Mouse (Mus musculus): Measurements from ENCODE around the gene Erv3. TPM values are rescaled to one million over a fixed set of nuclear protein-coding genes. Genes with fewer than 3 reads are reported as not detected.
A peak's percentile ranks its signal among the peaks of the same experiment; 100 is the strongest.

Gene Erv3
- polyA plus RNA-seq, 1 experiment from 2014 or later, result not detected

- Histone ChIP-seq H3K9me3 (ENCODE audit: control insufficient read depth, low read length) (no peaks in the 10 kb centered on the region), H3K4me2 (ENCODE audit: low read depth, severe bottlenecking) (no peak overlapping the region), H3K4me3 (ENCODE audit: low read depth, low read length) (no peak overlapping the region), H3K27ac (replicated peaks; ENCODE audit: low read depth, low read length) (no peak overlapping the region), H3K36me3 (ENCODE audit: control insufficient read depth, insufficient read depth, low read length) (no peaks in the 10 kb centered on the region), H3K27me3 (ENCODE audit: control insufficient read depth, insufficient read depth, low read length) (no peaks in the 10 kb centered on the region), H3K9ac (ENCODE audit: low read length) (no peak overlapping the region), H3K4me1 (ENCODE audit: control insufficient read depth, insufficient read depth, low read length) (0 out of 2 replicates have a peak, but pooled peaks cover 4% of the 10 kb centered on the region)
- WGBS, result 19% methylated on average over 23 of the region's 23 CpGs
- DNase-seq (ENCODE audit: low spot score), result peak; percentile 91
- 0 out of 2 replicates have a peak, but pooled peaks have one; percentile 57 for ATAC-seq (ENCODE audit: insufficient number of reproducible peaks, low FRiP score, low TSS enrichment, low read depth)
Measured at GRCm38 (mm10) chr2:131812480-131813137, 46.9 kb downstream of the Erv3 start.

- H3K4me3 ChIP-seq (ENCODE audit: low read depth, low read length), result no peak overlapping the region
- H3K27me3 ChIP-seq (ENCODE audit: control insufficient read depth, insufficient read depth, low read length), result no peaks in the 10 kb centered on the region
- no peak overlapping the region for H3K9ac ChIP-seq (ENCODE audit: low read length)
- ATAC-seq (ENCODE audit: insufficient number of reproducible peaks, low FRiP score, low TSS enrichment, low read depth) (no peak), DNase-seq (ENCODE audit: low spot score) (no peak)
- H3K9me3 ChIP-seq (ENCODE audit: control insufficient read depth, low read length), result no peaks in the 10 kb centered on the region
- no peak overlapping the region for H3K4me2 ChIP-seq (ENCODE audit: low read depth, severe bottlenecking)
- 82% methylated on average over 2 of the region's 2 CpGs for WGBS
- 0 out of 2 replicates have a peak, but pooled peaks cover 4% of the 10 kb centered on the region for H3K4me1 ChIP-seq (ENCODE audit: control insufficient read depth, insufficient read depth, low read length)
- H3K36me3 ChIP-seq (ENCODE audit: control insufficient read depth, insufficient read depth, low read length), result no peaks in the 10 kb centered on the region
- no peak overlapping the region for H3K27ac ChIP-seq (replicated peaks; ENCODE audit: low read depth, low read length)
Measured at GRCm38 (mm10) chr2:131811607-131812006, 47.9 kb downstream of the Erv3 start.

DNA sequence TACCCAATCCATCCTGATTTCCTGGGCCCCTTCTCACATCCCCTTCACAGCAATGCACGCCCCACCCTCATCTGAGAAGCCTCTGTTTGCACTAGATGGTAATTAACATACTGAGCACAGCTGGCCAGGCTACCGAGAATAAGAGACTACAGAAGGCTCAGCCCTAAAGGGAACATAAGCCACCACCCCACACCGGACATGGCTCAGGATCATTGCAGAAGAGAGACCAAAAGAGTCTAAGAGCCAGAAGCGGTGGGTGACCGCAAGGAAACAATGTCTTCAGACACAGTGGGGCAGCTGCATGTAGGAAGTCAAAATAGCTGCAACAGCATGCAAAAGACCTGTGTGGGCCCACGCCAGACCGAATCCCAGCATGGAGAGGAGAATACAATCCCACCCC, 50.7 kb downstream of the Erv3 start:
- H3K4me1 ChIP-seq (ENCODE audit: control insufficient read depth, insufficient read depth, low read length), result 0 out of 2 replicates have a peak, but pooled peaks cover 4% of the 10 kb centered on the region
- H3K9me3 ChIP-seq (ENCODE audit: control insufficient read depth, low read length), result no peaks in the 10 kb centered on the region
- H3K4me3 ChIP-seq (ENCODE audit: low read depth, low read length), result no peak overlapping the region
- H3K4me2 ChIP-seq (ENCODE audit: low read depth, severe bottlenecking), result no peak overlapping the region
- no peaks in the 10 kb centered on the region for H3K27me3 ChIP-seq (ENCODE audit: control insufficient read depth, insufficient read depth, low read length)
- DNase-seq (ENCODE audit: low spot score) (peak; percentile 23), ATAC-seq (ENCODE audit: insufficient number of reproducible peaks, low FRiP score, low TSS enrichment, low read depth) (no peak)
- WGBS, result 47% methylated on average over 7 of the region's 7 CpGs
- no peak overlapping the region for H3K27ac ChIP-seq (replicated peaks; ENCODE audit: low read depth, low read length)
- no peaks in the 10 kb centered on the region for H3K36me3 ChIP-seq (ENCODE audit: control insufficient read depth, insufficient read depth, low read length)
- H3K9ac ChIP-seq (ENCODE audit: low read length), result no peak overlapping the region

DNA sequence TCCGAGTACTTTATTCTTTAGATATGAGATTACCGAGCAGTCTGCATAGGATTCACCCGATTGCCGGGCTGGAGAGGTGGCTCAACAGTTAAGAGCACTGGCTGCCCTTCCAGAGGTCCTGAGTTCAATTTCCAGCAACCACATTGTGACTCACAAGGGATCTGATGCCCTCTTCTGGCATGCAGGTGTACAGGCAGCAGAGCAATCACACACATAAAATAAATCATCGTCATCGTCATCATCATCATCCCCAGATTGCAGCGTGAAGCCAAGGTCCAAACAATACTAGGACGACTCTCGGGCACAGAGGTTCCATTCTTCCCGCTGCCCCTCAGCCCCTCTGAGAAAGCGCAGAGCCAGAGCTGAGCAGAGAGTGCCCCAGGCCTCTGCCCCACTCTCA, 51.9 kb downstream of the Erv3 start:
- H3K4me2 ChIP-seq (ENCODE audit: low read depth, severe bottlenecking), result peak overlapping the region; percentile 7; the same call in 1 of the 2 replicates
- no peaks in the 10 kb centered on the region for H3K27me3 ChIP-seq (ENCODE audit: control insufficient read depth, insufficient read depth, low read length)
- H3K4me1 ChIP-seq (ENCODE audit: control insufficient read depth, insufficient read depth, low read length), result 0 out of 2 replicates have a peak, but pooled peaks cover 4% of the 10 kb centered on the region
- no peak for DNase-seq (ENCODE audit: low spot score)
- no peaks in the 10 kb centered on the region for H3K36me3 ChIP-seq (ENCODE audit: control insufficient read depth, insufficient read depth, low read length)
- H3K9me3 ChIP-seq (ENCODE audit: control insufficient read depth, low read length), result no peaks in the 10 kb centered on the region
- H3K4me3 ChIP-seq (ENCODE audit: low read depth, low read length), result no peak overlapping the region
- no peak overlapping the region for H3K9ac ChIP-seq (ENCODE audit: low read length)
- ATAC-seq (ENCODE audit: insufficient number of reproducible peaks, low FRiP score, low TSS enrichment, low read depth), result no peak
- WGBS, result 73% methylated on average over 11 of the region's 11 CpGs
- no peak overlapping the region for H3K27ac ChIP-seq (replicated peaks; ENCODE audit: low read depth, low read length)

GRCm38 (mm10) chr2:131806863-131807262, 52.7 kb downstream of the Erv3 start:
- no peak overlapping the region for H3K4me2 ChIP-seq (ENCODE audit: low read depth, severe bottlenecking)
- H3K9ac ChIP-seq (ENCODE audit: low read length), result no peak overlapping the region
- H3K27me3 ChIP-seq (ENCODE audit: control insufficient read depth, insufficient read depth, low read length), result no peaks in the 10 kb centered on the region
- ATAC-seq (ENCODE audit: insufficient number of reproducible peaks, low FRiP score, low TSS enrichment, low read depth) (no peak), DNase-seq (ENCODE audit: low spot score) (peak; percentile 18)
- no peaks in the 10 kb centered on the region for H3K9me3 ChIP-seq (ENCODE audit: control insufficient read depth, low read length)
- H3K4me3 ChIP-seq (ENCODE audit: low read depth, low read length), result no peak overlapping the region
- 71% methylated on average over 7 of the region's 7 CpGs for WGBS
- H3K27ac ChIP-seq (replicated peaks; ENCODE audit: low read depth, low read length), result no peak overlapping the region
- 0 out of 2 replicates have a peak, but pooled peaks cover 4% of the 10 kb centered on the region for H3K4me1 ChIP-seq (ENCODE audit: control insufficient read depth, insufficient read depth, low read length)
- no peaks in the 10 kb centered on the region for H3K36me3 ChIP-seq (ENCODE audit: control insufficient read depth, insufficient read depth, low read length)

GRCm38 (mm10) chr2:131805306-131805705, 54.2 kb downstream of the Erv3 start:
- Histone ChIP-seq H3K4me3 (ENCODE audit: low read depth, low read length) (no peak overlapping the region), H3K9ac (ENCODE audit: low read length) (no peak overlapping the region), H3K36me3 (ENCODE audit: control insufficient read depth, insufficient read depth, low read length) (no peaks in the 10 kb centered on the region), H3K4me1 (ENCODE audit: control insufficient read depth, insufficient read depth, low read length) (0 out of 2 replicates have a peak, but pooled peaks cover 4% of the 10 kb centered on the region), H3K27ac (replicated peaks; ENCODE audit: low read depth, low read length) (no peak overlapping the region), H3K4me2 (ENCODE audit: low read depth, severe bottlenecking) (no peak overlapping the region), H3K27me3 (ENCODE audit: control insufficient read depth, insufficient read depth, low read length) (no peaks in the 10 kb centered on the region), H3K9me3 (ENCODE audit: control insufficient read depth, low read length) (no peaks in the 10 kb centered on the region)
- DNase-seq (ENCODE audit: low spot score), result peak; percentile 15
- WGBS, result 82% methylated on average over 1 of the region's 1 CpGs
- ATAC-seq (ENCODE audit: insufficient number of reproducible peaks, low FRiP score, low TSS enrichment, low read depth), result no peak

GRCm38 (mm10) chr2:131803801-131804200, 55.7 kb downstream of the Erv3 start:
- H3K4me1 ChIP-seq (ENCODE audit: control insufficient read depth, insufficient read depth, low read length), result 0 out of 2 replicates have a peak, but pooled peaks cover 1% of the 10 kb centered on the region
- no peaks in the 10 kb centered on the region for H3K9me3 ChIP-seq (ENCODE audit: control insufficient read depth, low read length)
- no peak overlapping the region for H3K4me3 ChIP-seq (ENCODE audit: low read depth, low read length)
- ATAC-seq (ENCODE audit: insufficient number of reproducible peaks, low FRiP score, low TSS enrichment, low read depth) (no peak), DNase-seq (ENCODE audit: low spot score) (peak; percentile 15)
- H3K27me3 ChIP-seq (ENCODE audit: control insufficient read depth, insufficient read depth, low read length), result no peaks in the 10 kb centered on the region
- no peak overlapping the region for H3K9ac ChIP-seq (ENCODE audit: low read length)
- WGBS, result 83% methylated on average over 3 of the region's 3 CpGs
- H3K4me2 ChIP-seq (ENCODE audit: low read depth, severe bottlenecking), result no peak overlapping the region
- H3K36me3 ChIP-seq (ENCODE audit: control insufficient read depth, insufficient read depth, low read length), result no peaks in the 10 kb centered on the region
- no peak overlapping the region for H3K27ac ChIP-seq (replicated peaks; ENCODE audit: low read depth, low read length)
